ENCODE assay signal across 8 mouse cellular contexts in genomic region chr3:121428696-121429259, GRCm38 (mm10). TPM values are rescaled to one million over a fixed set of nuclear protein-coding genes. Genes with fewer than 3 reads are reported as not detected.
DNase-seq lines count a peak whose midpoint lies in the region; ATAC-seq and TF ChIP-seq lines count a peak whose summit lies in the region.

No protein-coding gene starts in this region.

- peak overlapping the region; percentile 89 for H3K4me2 ChIP-seq in kidney, embryonic 16.5 days (replicated peaks; ENCODE audit: low read depth, low read length)
- peak overlapping the region; percentile 93 for H3K4me2 ChIP-seq in embryonic facial prominence, embryonic 14.5 days (ENCODE audit: low read depth, low read length)
- peak overlapping the region; percentile 93 for H3K4me2 ChIP-seq in intestine, embryonic 16.5 days (ENCODE audit: low read depth, low read length)
- peak overlapping the region; percentile 86 for H3K4me2 ChIP-seq in myocyte (ENCODE audit: low read depth)

- peak overlapping the region; percentile 92 for H3ac ChIP-seq in myocyte (ENCODE audit: control insufficient read depth, insufficient read length)

- 32% methylated on average over 11 of the region's 11 CpGs for WGBS in kidney, embryonic 16.5 days
- 36% methylated on average over 11 of the region's 11 CpGs for WGBS in embryonic facial prominence, embryonic 14.5 days
- 46% methylated on average over 11 of the region's 11 CpGs for WGBS in intestine, embryonic 16.5 days

- H3K9me3 ChIP-seq in kidney, embryonic 16.5 days (ENCODE audit: low read length), result no peaks in the 10 kb centered on the region
- H3K9me3 ChIP-seq in embryonic facial prominence, embryonic 14.5 days (ENCODE audit: control insufficient read depth, low read length), result no peaks in the 10 kb centered on the region
- no peaks in the 10 kb centered on the region for H3K9me3 ChIP-seq in intestine, embryonic 16.5 days (ENCODE audit: control insufficient read depth, low read length)

- peak overlapping the region; percentile 97; the same call in 1 of the 2 replicates for H3K27ac ChIP-seq in kidney, embryonic 16.5 days (ENCODE audit: low read length)
- H3K27ac ChIP-seq in embryonic facial prominence, embryonic 14.5 days (replicated peaks; ENCODE audit: low read depth, low read length), result peak overlapping the region; percentile 99; the same call in 1 of the 2 replicates
- no peak overlapping the region; the same call in 1 of the 2 replicates for H3K27ac ChIP-seq in intestine, embryonic 16.5 days (ENCODE audit: low read length)

- no peak for ATAC-seq in kidney, embryonic 16.5 days (ENCODE audit: low FRiP score, low TSS enrichment)
- ATAC-seq in embryonic facial prominence, embryonic 14.5 days (ENCODE audit: low read depth), result no peak
- no peak for ATAC-seq in intestine, embryonic 16.5 days
- no peak for ATAC-seq in cerebellum, adult (ENCODE audit: insufficient number of reproducible peaks, low FRiP score, low TSS enrichment)

- no peak for TF ChIP-seq POLR2A in myocyte (IDR thresholded peaks at IDR 0.05; ENCODE audit: insufficient read length, low read depth)

- DNase-seq in kidney, postnatal 14 days, result no peak
- DNase-seq in embryonic facial prominence, embryonic 14.5 days (ENCODE audit: low spot score), result peak; percentile 61
- no peak for DNase-seq in right cerebral cortex, postnatal 10 days (ENCODE audit: low spot score in 2 of 2)
- DNase-seq in spleen, postnatal 14 days (ENCODE audit: low spot score in 2 of 2), result no peak

- peak overlapping the region; percentile 97 for H3K9ac ChIP-seq in kidney, embryonic 16.5 days (replicated peaks; ENCODE audit: low read length)
- H3K9ac ChIP-seq in embryonic facial prominence, embryonic 14.5 days (ENCODE audit: low read depth, low read length), result peak overlapping the region; percentile 98
- H3K9ac ChIP-seq in intestine, embryonic 16.5 days (ENCODE audit: low read depth, low read length), result peak overlapping the region; percentile 81

- no peaks in the 10 kb centered on the region for H3K27me3 ChIP-seq in kidney, embryonic 16.5 days (ENCODE audit: insufficient read depth, low read length)
- 0 out of 2 replicates have a peak, but pooled peaks cover 4% of the 10 kb centered on the region for H3K27me3 ChIP-seq in embryonic facial prominence, embryonic 14.5 days (replicated peaks; ENCODE audit: control insufficient read depth, insufficient read depth, low read length)
- H3K27me3 ChIP-seq in intestine, embryonic 16.5 days (replicated peaks; ENCODE audit: control insufficient read depth, insufficient read depth, low read length), result no peaks in the 10 kb centered on the region
- no peaks in the 10 kb centered on the region for H3K27me3 ChIP-seq in myocyte (ENCODE audit: control insufficient read depth, insufficient read depth, insufficient read length)

- peak overlapping the region; percentile 88 for H3K4me3 ChIP-seq in kidney, embryonic 16.5 days (ENCODE audit: low read length)
- peak overlapping the region; percentile 70 for H3K4me3 ChIP-seq in embryonic facial prominence, embryonic 14.5 days (ENCODE audit: low read depth, low read length)
- peak overlapping the region; percentile 78 for H3K4me3 ChIP-seq in intestine, embryonic 16.5 days (ENCODE audit: low read length)
- peak overlapping the region; percentile 80 for H3K4me3 ChIP-seq in myocyte

- H3K4me1 ChIP-seq in kidney, embryonic 16.5 days (ENCODE audit: insufficient read depth, low read length), result peaks cover 39% of the 10 kb centered on the region
- peaks cover 51% of the 10 kb centered on the region for H3K4me1 ChIP-seq in embryonic facial prominence, embryonic 14.5 days (ENCODE audit: control insufficient read depth, insufficient read depth, low read length)
- peaks cover 30% of the 10 kb centered on the region for H3K4me1 ChIP-seq in intestine, embryonic 16.5 days (ENCODE audit: control insufficient read depth, insufficient read depth, low read length)

- peaks cover 73% of the 10 kb centered on the region for H3K79me2 ChIP-seq in myocyte (ENCODE audit: control insufficient read depth, insufficient read depth)

- no peaks in the 10 kb centered on the region for H3K36me3 ChIP-seq in kidney, embryonic 16.5 days (ENCODE audit: insufficient read depth, low read length)
- no peaks in the 10 kb centered on the region for H3K36me3 ChIP-seq in embryonic facial prominence, embryonic 14.5 days (ENCODE audit: control insufficient read depth, insufficient read depth, low read length)
- no peaks in the 10 kb centered on the region for H3K36me3 ChIP-seq in intestine, embryonic 16.5 days (ENCODE audit: control insufficient read depth, insufficient read depth, low read length)
- H3K36me3 ChIP-seq in myocyte (ENCODE audit: control insufficient read depth, insufficient read depth), result peaks cover 16% of the 10 kb centered on the region

TF ChIP-seq in myocyte, 11 proteins besides CTCF, POLR2A, EP300 and RAD21:
- TF ChIP-seq POLR2AphosphoS2 (IDR thresholded peaks at IDR 0.05; ENCODE audit: insufficient read length, low read depth) (no peak), MYOD1 (IDR thresholded peaks at IDR 0.05; ENCODE audit: control insufficient read depth in 1 of 3, insufficient read length in 2 of 3, low read depth in 2 of 3) (peak; percentile 25 to 73 (median 54)), CEBPB (IDR thresholded peaks at IDR 0.05; ENCODE audit: insufficient read depth, poor library complexity, severe bottlenecking) (no peak), USF1 (IDR thresholded peaks at IDR 0.05; ENCODE audit: low read depth) (no peak), MAX (IDR thresholded peaks at IDR 0.05; ENCODE audit: low read depth) (no peak), MYOG (IDR thresholded peaks at IDR 0.05; ENCODE audit: control insufficient read depth in 1 of 3, insufficient read depth in 1 of 3, insufficient read length in 2 of 3, low read depth in 2 of 3) (peak in 2 of 3 experiments; percentile 50 to 56), TCF12 (IDR thresholded peaks at IDR 0.05; ENCODE audit: insufficient read depth, poor library complexity, severe bottlenecking) (peak; percentile 26), TCF3 (IDR thresholded peaks at IDR 0.05; ENCODE audit: insufficient read length, low read depth) (no peak), E2F4 (IDR thresholded peaks at IDR 0.05; ENCODE audit: insufficient read depth) (no peak), SRF (IDR thresholded peaks at IDR 0.05; ENCODE audit: control insufficient read depth, insufficient read length, low read depth) (peak; percentile 37), REST (IDR thresholded peaks at IDR 0.05; ENCODE audit: insufficient read depth, insufficient read length) (no peak)

RNA-seq across cellular contexts. Expression of gene Cnn3, which starts 2.5 kb away (rescaled TPM):
- polyA plus RNA-seq in kidney, embryonic 16.5 days (2015; fragmentation: Nextera tagmentation; extraction: Ambion mirVana), result 620 and 668 TPM in 2 replicates
- 870 and 944 TPM in 2 replicates for polyA plus RNA-seq in embryonic facial prominence, embryonic 14.5 days (2014; fragmentation: Nextera tagmentation; extraction: Ambion mirVana)
- 334 and 375 TPM in 2 replicates for polyA plus RNA-seq in intestine, embryonic 16.5 days (2015; fragmentation: Nextera tagmentation; extraction: Ambion mirVana)
- polyA plus RNA-seq in myocyte (2012; fragmentation: generic; extraction: Trizol), result 589 TPM
